In genomic region chr17:23748631-23749391, GRCm38 (mm10) we compare ENCODE assay signal across 8 mouse cellular contexts. TPM values are rescaled to one million over a fixed set of nuclear protein-coding genes. Genes with fewer than 3 reads are reported as not detected.
DNase-seq lines count a peak whose midpoint lies in the region; ATAC-seq lines count a peak whose summit lies in the region.

No protein-coding gene starts in this region.

- WGBS in forebrain, embryonic 14.5 days, result 38% methylated on average over 10 of the region's 10 CpGs
- WGBS in forebrain, embryonic 11.5 days, result 43% methylated on average over 10 of the region's 10 CpGs
- 30% methylated on average over 10 of the region's 10 CpGs for WGBS in kidney, embryonic 14.5 days
- WGBS in liver, embryonic 15.5 days (ENCODE audit: insufficient replicate concordance), result 19% methylated on average over 10 of the region's 10 CpGs

- DNase-seq in forebrain, embryonic 14.5 days (ENCODE audit: low spot score), result peak; percentile 85
- DNase-seq in forebrain, embryonic 11.5 days (ENCODE audit: low spot score), result no peak
- DNase-seq in Muller cell, postnatal 12 days (ENCODE audit: inconsistent ontology term), result peak; percentile 54
- DNase-seq in cerebellum, postnatal 10 days, result peak; percentile 85 to 92
- peak; percentile 93 for DNase-seq in heart, adult 8-10 months (ENCODE audit: low spot score)
- DNase-seq in retina, embryonic 14.5 days (ENCODE audit: low spot score), result peak; percentile 91

- no peak overlapping the region for H3K4me2 ChIP-seq in forebrain, embryonic 14.5 days (ENCODE audit: low read length)
- H3K4me2 ChIP-seq in forebrain, embryonic 11.5 days (ENCODE audit: low read depth, low read length, severe bottlenecking), result no peak overlapping the region
- peak overlapping the region; percentile 26; the same call in 1 of the 2 replicates for H3K4me2 ChIP-seq in kidney, embryonic 14.5 days (replicated peaks; ENCODE audit: low read depth, low read length)
- peak overlapping the region; percentile 61 for H3K4me2 ChIP-seq in liver, embryonic 15.5 days

- ATAC-seq in forebrain, embryonic 14.5 days, result no peak
- no peak for ATAC-seq in forebrain, embryonic 11.5 days (replicated peaks; ENCODE audit: low FRiP score)
- 0 out of 2 replicates have a peak, but pooled peaks have one; percentile 17 for ATAC-seq in kidney, embryonic 14.5 days (ENCODE audit: low FRiP score, low TSS enrichment)
- peak; percentile 20; the same call in 1 of the 2 replicates for ATAC-seq in liver, embryonic 15.5 days (ENCODE audit: insufficient read depth)

- no peak overlapping the region; the same call in 1 of the 2 replicates for H3K9ac ChIP-seq in forebrain, embryonic 14.5 days (ENCODE audit: low read length)
- H3K9ac ChIP-seq in forebrain, embryonic 11.5 days (ENCODE audit: low read length), result no peak overlapping the region
- H3K9ac ChIP-seq in kidney, embryonic 14.5 days (ENCODE audit: low read depth, low read length), result no peak overlapping the region
- H3K9ac ChIP-seq in liver, embryonic 15.5 days, result no peak overlapping the region

- no peak overlapping the region for H3K27ac ChIP-seq in forebrain, embryonic 14.5 days (ENCODE audit: low read depth, low read length)
- H3K27ac ChIP-seq in forebrain, embryonic 11.5 days (ENCODE audit: low read depth, low read length), result no peak overlapping the region
- H3K27ac ChIP-seq in kidney, embryonic 14.5 days (ENCODE audit: low read depth, low read length), result no peak overlapping the region
- H3K27ac ChIP-seq in liver, embryonic 15.5 days (replicated peaks), result no peak overlapping the region

- H3K4me3 ChIP-seq in forebrain, embryonic 14.5 days (ENCODE audit: low read depth, low read length), result no peak overlapping the region
- no peak overlapping the region for H3K4me3 ChIP-seq in forebrain, embryonic 11.5 days (ENCODE audit: low read depth, low read length)
- H3K4me3 ChIP-seq in kidney, embryonic 14.5 days (ENCODE audit: low read length), result peak overlapping the region; percentile 14; the same call in 1 of the 2 replicates
- peak overlapping the region; percentile 46 for H3K4me3 ChIP-seq in liver, embryonic 15.5 days (replicated peaks)

- H3K27me3 ChIP-seq in forebrain, embryonic 14.5 days (replicated peaks; ENCODE audit: control insufficient read depth, insufficient read depth, low read length), result peaks cover 33% of the 10 kb centered on the region
- peaks cover 27% of the 10 kb centered on the region for H3K27me3 ChIP-seq in forebrain, embryonic 11.5 days (ENCODE audit: control insufficient read depth, insufficient read depth, low read length)
- H3K27me3 ChIP-seq in kidney, embryonic 14.5 days (ENCODE audit: control insufficient read depth, insufficient read depth, low read length), result peaks cover 23% of the 10 kb centered on the region
- H3K27me3 ChIP-seq in liver, embryonic 15.5 days, result peaks cover 52% of the 10 kb centered on the region

- no peaks in the 10 kb centered on the region for H3K9me3 ChIP-seq in forebrain, embryonic 14.5 days (replicated peaks; ENCODE audit: control insufficient read depth, low read length)
- no peaks in the 10 kb centered on the region for H3K9me3 ChIP-seq in forebrain, embryonic 11.5 days (ENCODE audit: control insufficient read depth, low read length)
- no peaks in the 10 kb centered on the region for H3K9me3 ChIP-seq in kidney, embryonic 14.5 days (ENCODE audit: control insufficient read depth, low read length)
- H3K9me3 ChIP-seq in liver, embryonic 15.5 days (replicated peaks), result no peaks in the 10 kb centered on the region

- H3K36me3 ChIP-seq in forebrain, embryonic 14.5 days (ENCODE audit: control insufficient read depth, insufficient read depth, low read length), result peaks cover 37% of the 10 kb centered on the region
- peaks cover 6% of the 10 kb centered on the region; the same call in 1 of the 2 replicates for H3K36me3 ChIP-seq in forebrain, embryonic 11.5 days (ENCODE audit: control insufficient read depth, insufficient read depth, low read length)
- H3K36me3 ChIP-seq in kidney, embryonic 14.5 days (ENCODE audit: control insufficient read depth, insufficient read depth, low read length), result peaks cover 22% of the 10 kb centered on the region
- no peaks in the 10 kb centered on the region for H3K36me3 ChIP-seq in liver, embryonic 15.5 days (replicated peaks)

- H3K4me1 ChIP-seq in forebrain, embryonic 14.5 days (ENCODE audit: control insufficient read depth, insufficient read depth, low read length), result peaks cover 6% of the 10 kb centered on the region; the same call in 1 of the 2 replicates
- H3K4me1 ChIP-seq in forebrain, embryonic 11.5 days (replicated peaks; ENCODE audit: control insufficient read depth, insufficient read depth, low read length), result peaks cover 13% of the 10 kb centered on the region
- peaks cover 25% of the 10 kb centered on the region for H3K4me1 ChIP-seq in kidney, embryonic 14.5 days (ENCODE audit: control insufficient read depth, insufficient read depth, low read length)
- peaks cover 22% of the 10 kb centered on the region for H3K4me1 ChIP-seq in liver, embryonic 15.5 days (replicated peaks)

RNA-seq across cellular contexts. Expression of gene Kremen2, which starts 3.2 kb away (rescaled TPM):
- polyA plus RNA-seq in forebrain, embryonic 14.5 days (2014; fragmentation: Nextera tagmentation; extraction: Ambion mirVana), result 0.23 and 0.25 TPM in 2 replicates
- polyA plus RNA-seq in forebrain, embryonic 11.5 days (2014; fragmentation: Nextera tagmentation; extraction: Ambion mirVana), result 2.2 and 2.6 TPM in 2 replicates
- total RNA-seq in heart, adult 8-10 months (2022), result under 1 TPM in 1 of 4 experiments, not detected in 3; 0.26 TPM
- 2.1 and 2.9 TPM in 2 replicates for polyA plus RNA-seq in kidney, embryonic 14.5 days (2014; fragmentation: Nextera tagmentation; extraction: Ambion mirVana)
- not detected in 2 replicates for polyA plus RNA-seq in liver, embryonic 15.5 days (2015; fragmentation: Nextera tagmentation; extraction: Ambion mirVana)

RNA-seq across cellular contexts. Expression of gene Paqr4, which starts 8.1 kb away (rescaled TPM):
- polyA plus RNA-seq in forebrain, embryonic 14.5 days (2014; fragmentation: Nextera tagmentation; extraction: Ambion mirVana), result 31.9 and 38.3 TPM in 2 replicates
- polyA plus RNA-seq in forebrain, embryonic 11.5 days (2014; fragmentation: Nextera tagmentation; extraction: Ambion mirVana), result 26.5 and 28.8 TPM in 2 replicates
- total RNA-seq in heart, adult 8-10 months (2022), result 10 to 100 TPM; 22.4 to 29.0 (median 26.4) TPM
- polyA plus RNA-seq in kidney, embryonic 14.5 days (2014; fragmentation: Nextera tagmentation; extraction: Ambion mirVana), result 14.7 and 17.6 TPM in 2 replicates
- polyA plus RNA-seq in liver, embryonic 15.5 days (2015; fragmentation: Nextera tagmentation; extraction: Ambion mirVana), result 7.9 and 8.0 TPM in 2 replicates

RNA-seq across cellular contexts. Expression of gene Flywch1, which starts 22.6 kb away (rescaled TPM):
- polyA plus RNA-seq in forebrain, embryonic 14.5 days (2014; fragmentation: Nextera tagmentation; extraction: Ambion mirVana), result 129 and 143 TPM in 2 replicates
- polyA plus RNA-seq in forebrain, embryonic 11.5 days (2014; fragmentation: Nextera tagmentation; extraction: Ambion mirVana), result 167 and 174 TPM in 2 replicates
- total RNA-seq in heart, adult 8-10 months (2022), result 10 to 100 TPM; 40.8 to 42.0 (median 40.9) TPM
- polyA plus RNA-seq in kidney, embryonic 14.5 days (2014; fragmentation: Nextera tagmentation; extraction: Ambion mirVana), result 73.0 and 91.7 TPM in 2 replicates
- polyA plus RNA-seq in liver, embryonic 15.5 days (2015; fragmentation: Nextera tagmentation; extraction: Ambion mirVana), result 9.4 and 12.1 TPM in 2 replicates

RNA-seq across cellular contexts. Expression of gene Pkmyt1, which starts 22.7 kb away (rescaled TPM):
- 18.0 and 23.1 TPM in 2 replicates for polyA plus RNA-seq in forebrain, embryonic 14.5 days (2014; fragmentation: Nextera tagmentation; extraction: Ambion mirVana)
- 61.3 and 62.9 TPM in 2 replicates for polyA plus RNA-seq in forebrain, embryonic 11.5 days (2014; fragmentation: Nextera tagmentation; extraction: Ambion mirVana)
- total RNA-seq in heart, adult 8-10 months (2022), result 1 to 10 TPM in 2 of 4 experiments, under 1 TPM in 2; 0.78 to 1.5 (median 1.1) TPM
- 41.6 and 56.4 TPM in 2 replicates for polyA plus RNA-seq in kidney, embryonic 14.5 days (2014; fragmentation: Nextera tagmentation; extraction: Ambion mirVana)
- polyA plus RNA-seq in liver, embryonic 15.5 days (2015; fragmentation: Nextera tagmentation; extraction: Ambion mirVana), result 28.8 and 34.7 TPM in 2 replicates

RNA-seq across cellular contexts. Expression of gene 1520401A03Rik, which starts 26.2 kb away (rescaled TPM):
- not detected in 2 replicates for polyA plus RNA-seq in forebrain, embryonic 14.5 days (2014; fragmentation: Nextera tagmentation; extraction: Ambion mirVana)
- not detected in 2 replicates for polyA plus RNA-seq in forebrain, embryonic 11.5 days (2014; fragmentation: Nextera tagmentation; extraction: Ambion mirVana)
- not detected for total RNA-seq in heart, adult 8-10 months (2022)
- 0.15 and 0.16 TPM in 2 replicates for polyA plus RNA-seq in kidney, embryonic 14.5 days (2014; fragmentation: Nextera tagmentation; extraction: Ambion mirVana)
- polyA plus RNA-seq in liver, embryonic 15.5 days (2015; fragmentation: Nextera tagmentation; extraction: Ambion mirVana), result 0.10 and 0.15 TPM in 2 replicates

Comparison
In these comparisons a context has a peak if more than half of its experiments do, and no peak if none do; other contexts are left out.
1. ATAC-seq: peak in kidney, embryonic 14.5 days (single experiment) and liver, embryonic 15.5 days (single experiment); none in forebrain, embryonic 14.5 days (single experiment) and forebrain, embryonic 11.5 days (single experiment).
2. H3K4me2 ChIP-seq: peak in kidney, embryonic 14.5 days (single experiment) and liver, embryonic 15.5 days (single experiment); none in forebrain, embryonic 14.5 days (single experiment) and forebrain, embryonic 11.5 days (single experiment).
3. H3K4me3 ChIP-seq: peak in kidney, embryonic 14.5 days (single experiment) and liver, embryonic 15.5 days (single experiment); none in forebrain, embryonic 14.5 days (single experiment) and forebrain, embryonic 11.5 days (single experiment).